Mouse (Mus musculus) mouse trophoblast stem cell (cell line): Measurements from ENCODE around the gene D1Pas1.

Experiments used
- in situ Hi-C, 2 experiments: fragments of 300-500 bp; cut with MseI, MboI; formaldehyde crosslinking; loops; 2 replicates in 1 of 2; 3 replicates in 1 of 2; pipeline ENCODE4 v1.15.1; 2025

The D1Pas1 gene

GRCm38 (mm10) chr1:186967201-186967812 lies at the start of gene D1Pas1:
Gene D1Pas1, plus strand, starts transcription at chr1:186967416.
- in situ Hi-C loops = no loop called here

- in situ Hi-C loops = no loop called here
Measured at GRCm38 (mm10) chr1:186922489-186923370, 44.5 kb upstream of the D1Pas1 start.

- in situ Hi-C loops = no loop called here
Measured at GRCm38 (mm10) chr1:186924027-186924426, 43.2 kb upstream of the D1Pas1 start.

GRCm38 (mm10) chr1:186925411-186925810 lies 41.8 kb upstream of the D1Pas1 start:
- in situ Hi-C loops = no loop called here

- in situ Hi-C loops = no loop called here
Measured at GRCm38 (mm10) chr1:186926316-186926949, 40.8 kb upstream of the D1Pas1 start.

GRCm38 (mm10) chr1:186926950-186927316 lies 40.3 kb upstream of the D1Pas1 start:
- in situ Hi-C loops = no loop called here

- in situ Hi-C loops = no loop called here
Measured at GRCm38 (mm10) chr1:186927494-186927893, 39.7 kb upstream of the D1Pas1 start.

GRCm38 (mm10) chr1:186930160-186930887 lies 36.9 kb upstream of the D1Pas1 start:
- in situ Hi-C loops = no loop called here

GRCm38 (mm10) chr1:186930888-186931233 lies 36.4 kb upstream of the D1Pas1 start:
- in situ Hi-C loops = no loop called here

- in situ Hi-C loops = no loop called here
Measured at GRCm38 (mm10) chr1:186934205-186934604, 33.0 kb upstream of the D1Pas1 start.

GRCm38 (mm10) chr1:186952381-186952780 lies 14.8 kb upstream of the D1Pas1 start:
- in situ Hi-C loops = loop anchor here in 1 of 2 experiments (10.0 kb wide), 1 partner anchor 128 kb away; no protein-coding TSS in a partner anchor

- in situ Hi-C loops = loop anchor here in 1 of 2 experiments (10.0 kb wide), 1 partner anchor 130 kb away; no protein-coding TSS in a partner anchor
Measured at GRCm38 (mm10) chr1:186954591-186954990, 12.6 kb upstream of the D1Pas1 start.

GRCm38 (mm10) chr1:186959380-186959779 lies 7.8 kb upstream of the D1Pas1 start:
- in situ Hi-C loops = loop anchor here (5.0 to 10.0 kb wide), 2 partner anchors 127 to 135 kb away; no protein-coding TSS in a partner anchor

GRCm38 (mm10) chr1:186964143-186964875 lies 2.9 kb upstream of the D1Pas1 start:
- in situ Hi-C loops = no loop called here

GRCm38 (mm10) chr1:186967926-186968325 lies 710 bp downstream of the D1Pas1 start:
- in situ Hi-C loops = no loop called here

GRCm38 (mm10) chr1:186976937-186977540 lies 9.8 kb downstream of the D1Pas1 start:
- in situ Hi-C loops = no loop called here

GRCm38 (mm10) chr1:186977801-186978200 lies 10.6 kb downstream of the D1Pas1 start:
- in situ Hi-C loops = no loop called here

GRCm38 (mm10) chr1:186979465-186979864 lies 12.2 kb downstream of the D1Pas1 start:
- in situ Hi-C loops = no loop called here

GRCm38 (mm10) chr1:186980503-186980902 lies 13.3 kb downstream of the D1Pas1 start:
- in situ Hi-C loops = no loop called here

- in situ Hi-C loops = no loop called here
Measured at GRCm38 (mm10) chr1:186985131-186985530, 17.9 kb downstream of the D1Pas1 start.

- in situ Hi-C loops = no loop called here
Measured at GRCm38 (mm10) chr1:186986086-186986485, 18.9 kb downstream of the D1Pas1 start.
